Mouse (Mus musculus) megakaryocyte-erythroid progenitor cell, adult 5 weeks (primary cell): ENCODE data around the gene Phf11d. TPM values are rescaled to one million over a fixed set of nuclear protein-coding genes. Genes with fewer than 3 reads are reported as not detected.

Experiments
- polyA plus RNA-seq: library from polyadenylated mRNA; stranded (reverse); fragments of >175 nt; gene quantifications from 2 replicates; pipeline ENCODE4 v1.2.3, GENCODE M21; 2012

Phf11d gene
- 0.28 and 0.30 TPM in 2 replicates for polyA plus RNA-seq

DNA sequence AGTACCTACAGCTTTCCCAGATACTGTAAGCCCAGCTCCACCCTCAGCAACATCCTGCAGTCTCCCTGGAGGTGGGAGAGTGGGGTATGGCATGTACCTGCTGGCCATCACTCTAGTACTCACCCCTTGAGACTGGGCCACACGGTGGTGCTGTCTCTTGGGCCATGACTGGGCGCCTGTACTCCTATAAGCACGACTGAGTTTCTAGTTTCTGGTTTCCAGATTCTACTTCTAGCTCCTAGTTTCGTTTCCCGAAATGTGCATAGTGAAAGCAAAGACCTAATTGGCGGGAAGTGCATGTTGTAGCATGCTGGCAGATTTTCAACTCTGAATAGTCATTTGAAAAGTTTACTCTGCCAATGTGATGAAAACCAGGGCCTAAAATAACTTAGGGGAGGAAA is at the start of gene Phf11d:
Gene Phf11d, minus strand, starts transcription at position 227 of the 401 bp plus-strand sequence.

DNA sequence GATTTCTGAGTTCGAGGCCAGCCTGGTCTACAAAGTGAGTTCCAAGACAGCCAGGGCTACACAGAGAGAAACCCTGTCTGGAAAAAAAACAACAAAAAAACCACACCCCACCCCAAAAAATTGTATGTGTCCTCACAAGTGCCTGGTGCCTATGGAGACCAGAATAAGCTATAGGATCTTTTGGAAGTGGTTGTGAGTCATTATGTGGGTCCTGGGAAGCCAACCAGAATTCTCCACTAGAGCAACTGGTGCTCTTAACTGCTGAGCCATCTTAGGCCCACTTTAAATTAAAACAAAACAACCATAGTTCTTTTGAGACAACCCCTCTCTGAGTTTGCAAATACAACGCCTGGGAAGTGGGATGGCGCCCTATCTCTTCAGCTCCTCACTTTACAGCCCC is 30.0 kb upstream of the Phf11d start, which contains the start of gene Phf11c:
Gene Phf11c, minus strand, starts transcription at position 101 of the 400 bp plus-strand sequence.

DNA sequence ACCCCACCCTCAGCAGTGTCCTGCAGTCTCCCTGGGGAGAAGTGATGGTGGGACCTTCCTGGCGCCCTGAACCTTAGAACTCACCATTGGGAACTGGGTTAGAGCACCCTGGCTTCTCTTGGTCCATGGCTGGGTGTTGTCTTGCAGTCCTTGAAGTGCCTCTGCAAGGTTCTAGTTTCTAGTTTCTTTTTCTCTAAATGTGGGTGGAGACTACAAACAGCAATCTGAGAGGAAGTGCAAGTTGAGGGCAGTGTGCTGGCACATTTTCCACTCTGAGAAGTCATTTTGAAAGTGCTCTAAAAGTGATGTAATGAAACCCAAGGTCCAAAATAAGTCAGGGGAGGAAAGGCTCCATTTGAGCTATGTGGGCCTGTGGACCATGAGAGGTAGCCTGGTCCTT is 24.1 kb downstream of the Phf11d start, which contains the start of gene Phf11b:
Gene Phf11b, minus strand, starts transcription at position 163 of the 400 bp plus-strand sequence.

Other genes with a start within 250 kb of the Phf11d start
- gene 1700129C05Rik, start 222.6 kb downstream of the Phf11d start, polyA plus RNA-seq, result not detected in 2 replicates
- not detected in 2 replicates for gene Gm5142, start 186.7 kb downstream of the Phf11d start, polyA plus RNA-seq
- 3.8 and 4.1 TPM in 2 replicates for gene Rcbtb1, start 164.3 kb downstream of the Phf11d start, polyA plus RNA-seq
- not detected in 2 replicates for gene Gm6904, start 105.3 kb downstream of the Phf11d start, polyA plus RNA-seq
- gene Phf11a, start 67.9 kb downstream of the Phf11d start, polyA plus RNA-seq, result 0.14 TPM in 1 of 2 replicates, not detected in the other
- 0.24 and 0.25 TPM in 2 replicates for gene Phf11b, start 24.1 kb downstream of the Phf11d start, polyA plus RNA-seq
- 0.05 and 0.10 TPM in 2 replicates for gene Phf11c, start 29.9 kb upstream of the Phf11d start, polyA plus RNA-seq
- gene Setdb2, start 75.4 kb upstream of the Phf11d start, polyA plus RNA-seq, result 6.3 and 10.0 TPM in 2 replicates
- gene Cab39l, start 75.5 kb upstream of the Phf11d start, polyA plus RNA-seq, result 1.4 and 2.2 TPM in 2 replicates
- gene Cdadc1, start 232.5 kb upstream of the Phf11d start, polyA plus RNA-seq, result 35.6 and 57.1 TPM in 2 replicates